Comparison of ENCODE assay signal across 10 mouse cellular contexts in the genomic region with DNA sequence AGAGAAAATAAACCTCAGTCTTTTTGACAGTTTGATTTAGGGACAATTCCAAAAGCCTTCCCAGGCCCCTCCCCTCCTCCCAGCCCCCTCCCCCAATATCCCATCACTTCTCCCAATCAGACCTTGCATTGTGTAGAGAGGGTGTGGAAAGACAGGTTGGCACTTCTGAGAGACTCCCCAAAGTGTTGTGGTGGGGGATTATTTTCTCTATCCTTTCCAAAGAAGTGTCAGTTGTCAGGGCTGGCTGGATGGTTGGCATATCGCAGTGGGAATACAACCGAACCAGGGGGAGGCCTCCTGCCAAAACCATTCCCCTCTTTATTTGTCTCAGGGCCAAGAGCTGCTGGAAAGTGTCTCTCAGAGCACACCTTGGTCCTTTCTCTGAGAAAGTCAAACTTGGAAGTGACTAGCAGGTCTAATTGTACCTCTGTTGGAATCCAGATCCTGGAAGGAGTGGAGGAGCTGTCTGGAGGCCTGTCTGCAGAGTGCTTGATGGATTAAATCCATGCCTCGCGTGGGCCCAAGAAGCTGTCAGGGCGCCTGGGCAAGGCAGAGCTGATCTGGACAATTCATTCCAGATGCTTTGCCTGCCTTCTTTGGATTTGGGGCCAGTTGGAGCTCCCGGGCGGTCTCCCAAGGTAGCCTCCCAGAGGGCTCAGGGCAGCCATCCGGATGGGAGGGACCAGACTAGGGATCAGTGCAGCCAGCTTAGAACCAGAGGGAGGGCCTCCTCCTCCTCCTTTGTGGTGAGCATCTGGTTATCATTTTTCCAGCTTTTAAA. TPM values are rescaled to one million over a fixed set of nuclear protein-coding genes. Genes with fewer than 3 reads are reported as not detected.
DNase-seq lines count a peak whose midpoint lies in the region; TF ChIP-seq lines count a peak whose summit lies in the region.
"Had no signal": no experiment of that assay in that cellular context is flagged by ENCODE, and none has a peak within 500 bp of the region (broad histone marks: within the 10 kb centered on the region; RNA-seq: fewer than 3 reads in every experiment).

No protein-coding gene starts in this region.

- TF ChIP-seq CTCF in layer of hippocampus, adult 2 months (conservative IDR thresholded peaks at IDR 0.05): no peak

- H3K27ac ChIP-seq in layer of hippocampus, adult 2 months: no peak overlapping the region
- H3K27ac ChIP-seq: hindbrain, embryonic 13.5 days had no signal

- H3K4me3 ChIP-seq in layer of hippocampus, adult 2 months: no peak overlapping the region
- H3K4me3 ChIP-seq: hindbrain, embryonic 13.5 days had no signal

- peak; percentile 54 for DNase-seq in adrenal gland, postnatal 10 days
- no peak for DNase-seq in adrenal gland, postnatal 4 days (ENCODE audit: low spot score in 2 of 2)
- DNase-seq in urinary bladder, postnatal 14 days (ENCODE audit: low spot score): peak; percentile 54
- no peak for DNase-seq in urinary bladder, postnatal 10 days (ENCODE audit: low spot score)
- peak; percentile 64 to 75 for DNase-seq in heart, postnatal 14 days
- peak; percentile 23 for DNase-seq in testis, postnatal 14 days (ENCODE audit: low spot score)
- DNase-seq in layer of hippocampus, adult 2 months (ENCODE audit: low spot score in 2 of 2): no peak
- no peak for DNase-seq in spleen, adult 18-20 months
- DNase-seq: layer of hippocampus, adult 9-11 months had no signal

- intact Hi-C loops in heart, postnatal 14 days (cut with DNase I): no loop called here

RNA-seq across cellular contexts. Expression of a gene that starts 32.3 kb away (rescaled TPM):
- 10 to 100 TPM; 49.9 to 52.7 TPM for total RNA-seq in adrenal gland, postnatal 10 days (2021)
- total RNA-seq in adrenal gland, postnatal 4 days (2021): 10 to 100 TPM; 49.8 to 50.1 TPM
- total RNA-seq in heart, postnatal 14 days (2021): 10 to 100 TPM; 44.2 to 47.3 TPM
- total RNA-seq in layer of hippocampus, adult 2 months (2021): 10 to 100 TPM; 52.3 to 52.5 TPM

RNA-seq across cellular contexts. Expression of a gene that starts 32.5 kb away (rescaled TPM):
- total RNA-seq in adrenal gland, postnatal 10 days (2021): 10 to 100 TPM in 1 of 2 experiments, 1 to 10 TPM in 1; 8.3 to 11.0 TPM
- total RNA-seq in adrenal gland, postnatal 4 days (2021): 10 to 100 TPM; 11.4 to 13.0 TPM
- total RNA-seq in heart, postnatal 14 days (2021): 1 to 10 TPM; 4.0 to 4.8 TPM
- total RNA-seq in layer of hippocampus, adult 2 months (2021): 10 to 100 TPM; 15.0 to 18.1 TPM

RNA-seq across cellular contexts. Expression of a gene that starts 49.8 kb away (rescaled TPM):
- total RNA-seq in adrenal gland, postnatal 10 days (2021): 10 to 100 TPM; 40.3 to 48.3 TPM
- total RNA-seq in adrenal gland, postnatal 4 days (2021): 10 to 100 TPM; 53.0 to 53.4 TPM
- 10 to 100 TPM; 30.3 to 32.8 TPM for total RNA-seq in heart, postnatal 14 days (2021)
- 100 to 1,000 TPM; 106 to 111 TPM for total RNA-seq in layer of hippocampus, adult 2 months (2021)

Comparison
In these comparisons a context has a peak if more than half of its experiments do, and no peak if none do; other contexts are left out.
1. DNase-seq: peak in adrenal gland, postnatal 10 days (single experiment), urinary bladder, postnatal 14 days (single experiment), heart, postnatal 14 days (2 of 2) and testis, postnatal 14 days (single experiment); none in adrenal gland, postnatal 4 days (0 of 2), urinary bladder, postnatal 10 days (single experiment), layer of hippocampus, adult 2 months (0 of 2) and spleen, adult 18-20 months (0 of 2).